Mouse (Mus musculus) limb, embryonic 14.5 days (tissue): Measurements from ENCODE around the gene Myo9b. TPM values are rescaled to one million over a fixed set of nuclear protein-coding genes. Genes with fewer than 3 reads are reported as not detected.

Experiments used
- ATAC-seq: fragments of 200-750 bp; cut with Nextera tagmentation; 2 replicates; pipeline ENCODE4 v1.8.0; 2017; ENCODE audit warnings: low read depth, moderate number of reproducible peaks, moderate TSS enrichment; ENCODE audit not compliant: low FRiP score
- DNase-seq: peaks from one replicate; pipeline ENCODE4 v3.0.0-alpha.2; 2015; ENCODE audit warnings: low spot score
- H3K27ac ChIP-seq: fragments of 300-500 bp; sonication (generic); replicated peaks from 2 replicates; pipeline ENCODE4 v1.5.1; 2014; ENCODE audit warnings: low read depth, mild to moderate bottlenecking, low read length, moderate library complexity, mixed read lengths
- H3K27me3 ChIP-seq: fragments of 300-500 bp; sonication (generic); 2 replicates; pipeline ENCODE4 v1.6.1; 2014; ENCODE audit warnings: low read length, mixed read lengths; ENCODE audit not compliant: control insufficient read depth, insufficient read depth
- H3K36me3 ChIP-seq: fragments of 300-500 bp; sonication (generic); 2 replicates; pipeline ENCODE4 v1.6.1; 2014; ENCODE audit warnings: mild to moderate bottlenecking, low read length, moderate library complexity, mixed read lengths; ENCODE audit not compliant: control insufficient read depth, insufficient read depth
- H3K4me1 ChIP-seq: fragments of 300-500 bp; sonication (generic); 2 replicates; pipeline ENCODE4 v1.6.1; 2014; ENCODE audit warnings: antibody characterized with exemption, low read length, mixed read lengths; ENCODE audit not compliant: control insufficient read depth, insufficient read depth
- H3K4me2 ChIP-seq: fragments of 300-500 bp; sonication (generic); replicated peaks from 2 replicates; pipeline ENCODE4 v1.6.1; 2014; ENCODE audit warnings: low read depth, mild to moderate bottlenecking, low read length, moderate library complexity; ENCODE audit not compliant: severe bottlenecking
- H3K4me3 ChIP-seq: fragments of 300-500 bp; sonication (generic); replicated peaks from 2 replicates; pipeline ENCODE4 v1.5.1; 2014; ENCODE audit warnings: low read length
- H3K9ac ChIP-seq: fragments of 300-500 bp; sonication (generic); 2 replicates; pipeline ENCODE4 v1.6.1; 2014; ENCODE audit warnings: mild to moderate bottlenecking, low read depth, low read length, moderate library complexity; ENCODE audit not compliant: severe bottlenecking
- H3K9me3 ChIP-seq: fragments of 300-500 bp; sonication (generic); 2 replicates; pipeline ENCODE4 v1.6.1; 2016; ENCODE audit warnings: low read length; ENCODE audit not compliant: control insufficient read depth
- POLR2A ChIP-seq: fragments of 200-500 bp; IDR thresholded peaks from 2 replicates; pipeline ENCODE4 v1.8.0; 2012; ENCODE audit warnings: inconsistent platforms, mild to moderate bottlenecking, moderate library complexity, borderline replicate concordance; ENCODE audit not compliant: insufficient read depth, insufficient read length; ENCODE audit errors: extremely low read depth
- WGBS: fragments of 180-500 bp; shearing (Covaris S2); extraction: QIAGEN DNeasy Blood & Tissue Kit; methylation state at CpG from one replicate; pipeline ENCODE4 v1.1.7; 2014; 5-methylcytosine and 5-hydroxymethylcytosine counted together
- polyA plus RNA-seq, 2 experiments: library from polyadenylated mRNA; depleted of rRNA in 1 of 2; stranded (reverse) in 1 of 2; unstranded in 1 of 2; fragments of >200 nt; fragmentation: Nextera tagmentation in 1 of 2; extraction: Ambion mirVana in 1 of 2; gene quantifications; 2 replicates each; pipeline versions ENCODE4 v1.2.1 to v1.2.3; 2012 to 2014

The Myo9b gene
- polyA plus RNA-seq, 2 experiments, result 29.4 to 46.1 TPM

DNA sequence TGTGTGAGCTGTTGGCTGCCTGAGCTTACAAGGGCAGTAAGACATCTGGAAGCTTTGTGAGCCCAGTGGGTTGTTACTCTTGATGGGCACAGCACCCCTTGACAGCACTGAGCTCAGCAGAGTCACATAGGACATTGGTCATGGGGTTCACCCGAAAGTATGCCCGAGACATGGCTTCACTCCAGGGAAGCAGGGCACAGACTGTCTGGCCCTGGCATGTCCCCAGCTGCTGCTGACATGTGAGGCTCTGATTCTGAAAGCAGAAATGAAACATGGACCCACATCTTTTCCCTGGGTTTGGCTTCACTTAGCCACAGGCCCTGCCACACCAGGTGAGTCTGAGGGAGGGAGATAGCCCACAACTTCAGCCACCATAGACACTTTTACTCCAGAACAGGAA, 24.3 kb downstream of the Myo9b start:
- Histone ChIP-seq H3K9ac (no peak overlapping the region), H3K27ac (no peak overlapping the region), H3K27me3 (no peaks in the 10 kb centered on the region), H3K4me2 (no peak overlapping the region), H3K4me3 (no peak overlapping the region), H3K36me3 (peaks cover 23% of the 10 kb centered on the region), H3K4me1 (no peaks in the 10 kb centered on the region), H3K9me3 (no peaks in the 10 kb centered on the region)
- DNase-seq (no peak), ATAC-seq (no peak)
- 86% methylated on average over 2 of the region's 2 CpGs for WGBS
- no peak for TF ChIP-seq POLR2A

DNA sequence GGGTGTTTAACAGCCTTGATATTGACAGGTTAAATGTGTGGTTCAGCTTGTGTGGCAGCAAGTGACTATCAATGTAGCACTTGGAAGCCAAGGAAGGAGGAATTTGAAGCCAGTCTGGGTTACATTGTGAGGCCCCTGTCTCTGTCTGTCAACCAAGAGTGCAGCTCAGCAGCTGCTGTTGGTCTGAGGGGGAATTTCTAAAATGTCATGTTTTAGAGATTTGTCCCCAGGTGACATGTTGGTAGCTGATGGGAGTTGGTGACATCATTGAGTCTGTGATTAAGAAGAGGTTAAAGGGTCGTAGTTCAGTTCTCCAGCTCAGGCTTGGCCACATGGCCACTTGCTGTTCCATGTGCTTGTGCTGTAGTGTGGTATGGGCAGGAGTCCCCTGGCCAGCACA, 24.9 kb downstream of the Myo9b start:
- Histone ChIP-seq H3K36me3 (peaks cover 27% of the 10 kb centered on the region), H3K9ac (no peak overlapping the region), H3K4me1 (no peaks in the 10 kb centered on the region), H3K27me3 (no peaks in the 10 kb centered on the region), H3K9me3 (no peaks in the 10 kb centered on the region), H3K4me3 (no peak overlapping the region), H3K27ac (no peak overlapping the region), H3K4me2 (no peak overlapping the region)
- DNase-seq, result no peak
- ATAC-seq, result no peak
- 88% methylated on average over 1 of the region's 1 CpGs for WGBS
- TF ChIP-seq POLR2A, result no peak

DNA sequence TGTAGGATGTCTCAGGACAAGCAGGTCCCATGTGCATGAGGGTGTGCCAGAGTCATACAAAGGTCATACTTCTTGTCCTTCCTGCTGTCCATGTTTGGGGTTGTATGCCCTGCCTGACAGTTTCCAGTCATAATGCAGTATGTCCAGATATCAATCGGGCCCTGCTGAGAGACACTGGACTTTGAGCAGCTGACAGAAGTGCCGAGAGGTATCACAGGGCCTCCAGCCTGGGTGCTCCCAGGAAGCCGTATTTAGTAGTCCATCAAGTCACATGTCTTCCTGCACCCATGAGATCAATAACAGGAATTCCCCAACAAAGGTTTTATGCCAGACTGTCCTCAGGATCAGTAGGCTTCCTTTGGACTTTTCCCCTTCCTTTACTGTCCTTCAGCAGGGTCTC, 27.2 kb downstream of the Myo9b start:
- WGBS, result 94% methylated on average over 3 of the region's 3 CpGs
- Histone ChIP-seq H3K27ac (no peak overlapping the region), H3K4me1 (no peaks in the 10 kb centered on the region), H3K9me3 (no peaks in the 10 kb centered on the region), H3K9ac (no peak overlapping the region), H3K4me2 (no peak overlapping the region), H3K4me3 (no peak overlapping the region), H3K27me3 (no peaks in the 10 kb centered on the region), H3K36me3 (peaks cover 32% of the 10 kb centered on the region)
- no peak for TF ChIP-seq POLR2A
- DNase-seq (no peak), ATAC-seq (no peak)

DNA sequence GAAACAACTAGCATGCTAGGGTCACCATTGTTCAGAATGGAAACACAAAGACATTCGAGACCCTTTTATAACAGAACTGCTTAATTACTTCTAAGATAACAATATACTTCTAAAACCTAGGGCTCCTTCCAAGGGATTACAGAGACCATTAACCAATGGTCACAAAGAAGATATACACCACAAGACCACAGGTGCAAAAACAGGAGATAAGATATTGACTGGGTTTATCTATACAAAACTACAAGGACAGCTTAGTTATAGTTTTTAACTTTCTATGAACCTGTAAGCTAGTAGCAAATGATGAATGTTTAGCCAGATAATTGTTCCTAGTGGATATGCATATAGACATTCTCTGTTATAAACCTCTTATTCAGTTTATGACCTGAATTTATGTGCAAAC, 30.3 kb downstream of the Myo9b start:
- no peaks in the 10 kb centered on the region for H3K9me3 ChIP-seq
- peaks cover 21% of the 10 kb centered on the region for H3K36me3 ChIP-seq
- no peak overlapping the region for H3K4me3 ChIP-seq
- no peaks in the 10 kb centered on the region for H3K27me3 ChIP-seq
- H3K4me1 ChIP-seq, result no peaks in the 10 kb centered on the region
- DNase-seq (no peak), ATAC-seq (no peak)
- no peak overlapping the region for H3K4me2 ChIP-seq
- no peak for TF ChIP-seq POLR2A
- 91% methylated on average over 1 of the region's 1 CpGs for WGBS
- no peak overlapping the region for H3K9ac ChIP-seq
- H3K27ac ChIP-seq, result no peak overlapping the region

DNA sequence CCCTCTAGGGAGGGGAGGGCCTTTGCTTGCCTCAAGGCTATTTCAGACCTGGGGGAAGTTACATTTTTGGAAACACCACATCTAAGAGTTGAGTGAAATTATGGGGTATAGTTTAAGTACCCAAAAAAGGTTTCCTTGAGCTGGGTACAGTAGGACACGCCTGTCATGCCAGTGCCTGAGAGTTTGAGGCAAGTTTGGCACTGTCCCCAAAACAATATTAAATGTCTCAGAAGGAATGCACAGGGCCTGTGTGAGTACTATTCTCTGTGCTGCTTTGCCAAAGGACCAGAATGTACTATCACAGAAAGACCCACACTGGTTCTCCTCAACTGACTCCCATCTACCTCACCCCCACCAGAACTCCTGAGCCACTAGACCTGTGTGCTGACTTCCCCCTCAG, 31.1 kb downstream of the Myo9b start:
- Histone ChIP-seq H3K4me2 (no peak overlapping the region), H3K27me3 (no peaks in the 10 kb centered on the region), H3K4me3 (no peak overlapping the region), H3K4me1 (no peaks in the 10 kb centered on the region), H3K9ac (no peak overlapping the region), H3K9me3 (no peaks in the 10 kb centered on the region), H3K27ac (no peak overlapping the region), H3K36me3 (peaks cover 19% of the 10 kb centered on the region)
- ATAC-seq, result no peak
- no peak for TF ChIP-seq POLR2A
- 86% methylated on average over 1 of the region's 1 CpGs for WGBS
- DNase-seq, result no peak

DNA sequence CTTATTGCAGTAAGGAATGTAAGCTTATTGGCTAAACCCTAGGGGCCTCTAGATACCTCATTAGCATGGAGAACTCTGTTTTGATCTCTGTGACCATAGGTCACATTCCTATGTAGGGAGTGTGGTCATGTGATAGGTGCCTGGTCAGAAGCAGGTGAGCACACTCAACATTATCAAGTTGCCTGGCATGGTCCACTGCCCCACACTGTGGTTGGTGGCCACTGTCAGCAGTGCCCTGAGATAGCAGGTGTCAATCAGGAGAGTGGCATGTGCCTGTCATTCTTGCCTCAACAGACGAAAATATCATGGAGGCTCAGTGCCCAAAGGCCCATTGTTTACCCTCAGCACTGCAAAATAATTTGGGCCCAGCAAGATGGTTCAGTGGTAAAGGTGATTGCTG, 33.5 kb downstream of the Myo9b start:
- no peaks in the 10 kb centered on the region for H3K27me3 ChIP-seq
- TF ChIP-seq POLR2A, result no peak
- no peak overlapping the region for H3K4me3 ChIP-seq
- H3K9ac ChIP-seq, result no peak overlapping the region
- H3K4me1 ChIP-seq, result no peaks in the 10 kb centered on the region
- no peaks in the 10 kb centered on the region for H3K9me3 ChIP-seq
- DNase-seq (no peak), ATAC-seq (no peak)
- H3K36me3 ChIP-seq, result peaks cover 15% of the 10 kb centered on the region; the same call in 1 of the 2 replicates
- 85% methylated on average over 1 of the region's 1 CpGs for WGBS
- H3K27ac ChIP-seq, result no peak overlapping the region
- no peak overlapping the region for H3K4me2 ChIP-seq
